Mouse (Mus musculus): ENCODE data around the gene Tmem98. TPM values are rescaled to one million over a fixed set of nuclear protein-coding genes. Genes with fewer than 3 reads are reported as not detected.

Gene Tmem98
- polyA plus RNA-seq, 1 experiment from 2014 or later = 132 TPM

DNA sequence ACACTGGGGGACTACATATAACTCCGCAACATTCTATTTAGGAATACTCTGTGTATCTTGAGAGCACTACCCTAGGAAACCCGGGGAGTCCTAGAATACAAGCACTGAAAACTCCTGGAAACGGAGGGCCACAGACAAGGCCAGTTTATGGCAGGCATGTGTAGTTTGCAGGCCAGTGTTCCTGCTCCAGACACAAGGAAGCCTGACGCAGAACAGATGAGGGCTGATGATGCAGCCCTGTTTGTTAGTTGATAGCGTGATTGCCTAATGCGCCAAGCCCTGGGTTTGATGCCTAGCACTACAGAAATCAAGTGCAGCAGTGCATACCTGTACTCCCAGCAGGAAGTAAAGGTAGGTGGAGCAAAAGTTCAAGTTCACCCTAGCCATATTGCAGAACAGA, 31.8 kb upstream of the Tmem98 start:
- Histone ChIP-seq H3K9me3 (no peaks in the 10 kb centered on the region), H3K27ac (no peak overlapping the region), H3K4me1 (peaks cover 14% of the 10 kb centered on the region), H3K9ac (no peak overlapping the region), H3K4me2 (peak overlapping the region; percentile 26), H3K27me3 (no peaks in the 10 kb centered on the region), H3K36me3 (no peaks in the 10 kb centered on the region), H3K4me3 (no peak overlapping the region; the same call in 1 of the 2 replicates)
- 72% methylated on average over 6 of the region's 6 CpGs for WGBS
- ATAC-seq (ENCODE audit: borderline replicate concordance, extremely low read depth, low FRiP score, low TSS enrichment) = no peak

GRCm38 (mm10) chr11:80778916-80779526, 31.0 kb upstream of the Tmem98 start:
- Histone ChIP-seq H3K9me3 (no peaks in the 10 kb centered on the region), H3K27me3 (no peaks in the 10 kb centered on the region), H3K9ac (peak overlapping the region; percentile 65), H3K36me3 (no peaks in the 10 kb centered on the region), H3K4me3 (peak overlapping the region; percentile 73), H3K4me2 (peak overlapping the region; percentile 73), H3K4me1 (peaks cover 10% of the 10 kb centered on the region; the same call in 1 of the 2 replicates), H3K27ac (peak overlapping the region; percentile 91; the same call in 1 of the 2 replicates)
- WGBS = 2% methylated on average over 18 of the region's 18 CpGs
- ATAC-seq (ENCODE audit: borderline replicate concordance, extremely low read depth, low FRiP score, low TSS enrichment) = 0 out of 2 replicates have a peak, but pooled peaks have one; percentile 36

DNA sequence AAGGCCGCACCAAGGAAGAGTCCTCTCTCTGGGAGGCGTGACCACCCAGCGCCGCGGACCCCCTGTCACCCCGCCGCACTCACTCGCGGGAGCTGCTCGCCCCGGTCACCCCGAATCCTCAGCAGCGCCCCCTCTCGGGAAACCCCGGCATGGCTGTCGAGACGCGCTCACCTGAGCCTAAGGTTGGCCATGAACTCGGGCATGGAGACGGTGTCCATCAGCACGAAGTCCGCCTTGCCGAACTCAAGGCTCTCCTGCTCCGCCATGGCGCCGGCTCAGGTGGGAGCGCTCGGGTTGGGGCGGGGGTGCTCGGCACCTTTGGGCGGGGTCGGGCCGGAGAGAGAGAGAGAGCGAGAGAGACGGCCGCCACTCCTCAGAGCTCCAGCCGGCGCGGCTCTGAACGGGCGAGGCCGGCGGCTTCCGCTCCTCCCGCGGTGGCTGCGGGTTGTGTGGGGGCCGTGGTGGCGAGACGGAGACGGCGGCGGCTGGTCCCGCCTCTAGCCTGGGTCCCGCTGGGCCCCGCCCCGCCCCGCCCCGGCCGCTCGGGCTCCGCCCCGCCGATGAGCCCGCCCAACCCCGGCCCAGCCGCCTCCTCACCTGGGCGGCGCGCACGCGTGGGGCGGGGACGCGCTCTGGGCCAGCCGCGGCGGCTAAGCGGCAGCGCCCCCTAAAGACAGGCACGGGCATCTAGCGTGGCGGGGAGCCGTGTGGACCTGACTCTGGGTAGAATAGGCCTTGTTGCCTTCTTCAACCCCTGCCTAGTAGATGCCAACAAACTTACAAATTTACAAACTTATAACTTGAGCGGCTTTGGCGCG, 30.2 kb upstream of the Tmem98 start, which contains the start of gene Myo1d:
TSS of gene Myo1d (minus strand) at position 499 of the 818 bp plus-strand sequence.
- ATAC-seq (ENCODE audit: borderline replicate concordance, extremely low read depth, low FRiP score, low TSS enrichment) = peak; percentile 97
- WGBS = under 1% methylated on average over 59 of the region's 87 CpGs
- peak within 1 kb of the TSS; percentile 91 for H3K27ac ChIP-seq

DNA sequence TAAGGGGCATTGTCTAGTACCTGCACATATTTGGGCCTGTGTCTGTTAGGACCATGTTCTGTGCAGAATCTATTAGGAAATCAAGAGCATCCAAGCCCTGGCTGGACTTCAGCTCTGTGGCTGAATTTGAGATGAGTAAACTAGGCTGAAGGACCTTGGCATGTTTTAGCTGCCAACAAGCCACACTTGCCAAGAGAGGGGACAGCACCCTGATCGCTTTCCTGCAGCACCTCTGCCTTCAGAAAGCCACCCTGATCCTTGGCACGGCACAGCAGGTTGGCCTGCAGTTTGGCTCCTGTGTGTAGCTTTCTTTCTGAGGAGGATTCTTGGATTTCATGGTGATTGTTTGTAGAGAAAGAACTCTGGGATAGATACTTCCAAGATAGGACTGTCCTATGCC, 28.4 kb upstream of the Tmem98 start:
- H3K4me3 ChIP-seq = no peak overlapping the region
- 87% methylated on average over 2 of the region's 2 CpGs for WGBS
- no peaks in the 10 kb centered on the region for H3K36me3 ChIP-seq
- no peak overlapping the region for H3K4me2 ChIP-seq
- H3K4me1 ChIP-seq = peaks cover 9% of the 10 kb centered on the region; the same call in 1 of the 2 replicates
- no peaks in the 10 kb centered on the region for H3K9me3 ChIP-seq
- no peak for ATAC-seq (ENCODE audit: borderline replicate concordance, extremely low read depth, low FRiP score, low TSS enrichment)
- H3K27me3 ChIP-seq = no peaks in the 10 kb centered on the region
- H3K27ac ChIP-seq = no peak overlapping the region
- no peak overlapping the region for H3K9ac ChIP-seq

More for the DNA sequence above, 30.2 kb upstream of the Tmem98 start, which contains the start of gene Myo1d:
- Histone ChIP-seq H3K9me3 (no peaks in the 10 kb centered on the region), H3K4me3 (peak within 1 kb of the TSS; percentile 73), H3K27me3 (no peaks in the 10 kb centered on the region), H3K9ac (peak within 1 kb of the TSS; percentile 65), H3K4me1 (peaks cover 10% of the 10 kb centered on the region; the same call in 1 of the 2 replicates), H3K4me2 (peak within 1 kb of the TSS; percentile 73), H3K36me3 (no peaks in the 10 kb centered on the region)

DNA sequence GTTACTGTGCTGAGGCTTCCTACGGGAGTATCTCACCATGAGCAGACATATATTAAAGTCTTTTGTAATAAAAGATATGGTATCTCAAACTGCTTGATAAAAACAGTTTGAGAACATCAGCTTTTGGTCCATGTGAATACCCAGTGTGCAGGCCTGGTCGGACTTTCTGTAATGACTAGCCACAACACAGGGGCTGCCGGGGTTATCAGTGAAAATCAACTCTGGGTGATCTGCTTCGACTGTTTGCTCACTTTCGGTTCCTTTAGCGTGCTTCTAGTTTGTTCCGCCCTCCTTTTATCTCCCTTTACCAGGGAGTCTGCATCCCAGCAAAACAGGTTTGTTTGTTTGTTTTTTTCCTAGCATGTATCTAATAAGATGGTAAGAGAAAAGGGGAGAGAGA, 26.5 kb upstream of the Tmem98 start:
- no peaks in the 10 kb centered on the region for H3K9me3 ChIP-seq
- H3K27me3 ChIP-seq = no peaks in the 10 kb centered on the region
- no peak for ATAC-seq (ENCODE audit: borderline replicate concordance, extremely low read depth, low FRiP score, low TSS enrichment)
- no peak overlapping the region for H3K9ac ChIP-seq
- no peak overlapping the region for H3K27ac ChIP-seq
- peaks cover 9% of the 10 kb centered on the region; the same call in 1 of the 2 replicates for H3K4me1 ChIP-seq
- 39% methylated on average over 7 of the region's 7 CpGs for WGBS
- no peak overlapping the region for H3K4me2 ChIP-seq
- H3K4me3 ChIP-seq = no peak overlapping the region
- no peaks in the 10 kb centered on the region for H3K36me3 ChIP-seq

- no peaks in the 10 kb centered on the region for H3K36me3 ChIP-seq
- H3K9me3 ChIP-seq = no peaks in the 10 kb centered on the region
- no peak overlapping the region for H3K4me2 ChIP-seq
- peak overlapping the region; percentile 73 for H3K27ac ChIP-seq
- no peak for ATAC-seq (ENCODE audit: borderline replicate concordance, extremely low read depth, low FRiP score, low TSS enrichment)
- H3K4me1 ChIP-seq = peaks cover 3% of the 10 kb centered on the region; the same call in 1 of the 2 replicates
- H3K4me3 ChIP-seq = no peak overlapping the region
- 18% methylated on average over 3 of the region's 3 CpGs for WGBS
- no peak overlapping the region for H3K9ac ChIP-seq
- no peaks in the 10 kb centered on the region for H3K27me3 ChIP-seq
Observed at GRCm38 (mm10) chr11:80784294-80784743, 25.7 kb upstream of the Tmem98 start.

DNA sequence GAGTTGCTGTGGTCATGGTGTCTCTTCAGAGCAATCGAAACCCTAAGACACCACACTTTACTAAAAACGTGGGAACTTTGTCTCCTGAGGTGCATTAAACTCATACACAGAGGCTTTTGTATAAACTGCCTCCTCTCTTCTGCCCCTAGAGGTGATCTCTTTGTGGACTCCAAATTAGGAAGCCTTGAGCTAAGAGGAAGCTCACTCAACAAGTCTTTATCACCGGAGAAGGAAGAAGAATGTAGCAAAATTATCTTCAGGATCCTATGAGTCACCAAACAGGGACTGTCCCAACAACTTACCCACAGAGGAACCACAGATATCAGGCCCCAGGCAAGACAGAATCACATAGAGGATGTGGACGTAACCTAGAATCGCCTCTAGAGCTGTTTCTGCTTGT, 24.3 kb upstream of the Tmem98 start:
- 85% methylated on average over 5 of the region's 5 CpGs for WGBS
- no peak for ATAC-seq (ENCODE audit: borderline replicate concordance, extremely low read depth, low FRiP score, low TSS enrichment)
- Histone ChIP-seq H3K9ac (no peak overlapping the region), H3K36me3 (no peaks in the 10 kb centered on the region), H3K27ac (no peak overlapping the region), H3K4me3 (no peak overlapping the region), H3K4me2 (no peak overlapping the region), H3K4me1 (peaks cover 3% of the 10 kb centered on the region; the same call in 1 of the 2 replicates), H3K9me3 (no peaks in the 10 kb centered on the region), H3K27me3 (no peaks in the 10 kb centered on the region)

GRCm38 (mm10) chr11:80789647-80790240, 20.2 kb upstream of the Tmem98 start:
- H3K4me3 ChIP-seq = no peak overlapping the region
- no peak overlapping the region for H3K27ac ChIP-seq
- no peaks in the 10 kb centered on the region for H3K27me3 ChIP-seq
- no peaks in the 10 kb centered on the region for H3K9me3 ChIP-seq
- H3K9ac ChIP-seq = no peak overlapping the region
- whole genome bisulfite sequencing = 47% methylated on average over 7 of the region's 7 CpGs
- H3K36me3 ChIP-seq = no peaks in the 10 kb centered on the region
- no peak overlapping the region for H3K4me2 ChIP-seq
- no peak for ATAC-seq (ENCODE audit: borderline replicate concordance, extremely low read depth, low FRiP score, low TSS enrichment)
- H3K4me1 ChIP-seq = no peaks in the 10 kb centered on the region

- Histone ChIP-seq H3K27me3 (no peaks in the 10 kb centered on the region), H3K9me3 (no peaks in the 10 kb centered on the region), H3K4me1 (peaks cover 2% of the 10 kb centered on the region; the same call in 1 of the 2 replicates), H3K27ac (no peak overlapping the region), H3K4me2 (no peak overlapping the region), H3K9ac (no peak overlapping the region), H3K4me3 (no peak overlapping the region), H3K36me3 (no peaks in the 10 kb centered on the region)
- 67% methylated on average over 3 of the region's 3 CpGs for WGBS
- ATAC-seq (ENCODE audit: borderline replicate concordance, extremely low read depth, low FRiP score, low TSS enrichment) = no peak
Observed at GRCm38 (mm10) chr11:80790413-80790812, 19.6 kb upstream of the Tmem98 start.

DNA sequence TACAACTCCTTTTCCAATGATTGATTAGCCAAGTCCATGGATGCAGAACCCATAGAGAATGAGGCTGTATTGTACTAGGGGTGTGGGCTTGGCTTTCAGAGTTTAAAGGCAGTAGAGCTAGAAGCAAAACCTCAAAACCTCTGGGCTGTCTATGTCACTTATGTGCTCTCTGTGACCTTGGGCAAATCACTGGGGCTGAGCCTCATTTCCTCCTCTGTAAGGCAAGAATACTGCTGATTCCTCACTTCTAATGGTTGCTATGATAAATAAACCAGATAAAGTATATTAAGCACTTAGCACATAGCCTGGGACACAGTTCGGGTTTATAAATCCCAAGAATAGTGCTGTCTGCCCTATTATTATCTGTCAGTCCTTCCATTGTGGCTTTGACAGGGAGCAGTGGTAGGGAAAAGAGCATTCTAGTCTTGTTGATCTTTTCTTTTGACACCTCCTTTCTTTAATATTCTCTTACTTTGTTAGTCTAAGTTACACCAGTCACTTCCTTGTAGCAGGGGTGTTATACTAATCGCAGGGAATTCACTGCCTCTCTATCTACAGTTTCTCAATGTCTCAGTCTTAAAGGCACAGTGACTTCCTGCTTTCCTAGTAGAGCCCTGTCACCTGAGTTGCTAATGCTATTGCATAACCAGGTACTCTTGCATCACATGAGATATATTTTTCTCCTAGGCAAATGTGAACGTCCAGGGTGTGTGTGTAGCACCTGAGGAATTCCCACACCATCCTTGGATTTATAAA, 18.1 kb upstream of the Tmem98 start:
- H3K4me2 ChIP-seq = no peak overlapping the region

DNA sequence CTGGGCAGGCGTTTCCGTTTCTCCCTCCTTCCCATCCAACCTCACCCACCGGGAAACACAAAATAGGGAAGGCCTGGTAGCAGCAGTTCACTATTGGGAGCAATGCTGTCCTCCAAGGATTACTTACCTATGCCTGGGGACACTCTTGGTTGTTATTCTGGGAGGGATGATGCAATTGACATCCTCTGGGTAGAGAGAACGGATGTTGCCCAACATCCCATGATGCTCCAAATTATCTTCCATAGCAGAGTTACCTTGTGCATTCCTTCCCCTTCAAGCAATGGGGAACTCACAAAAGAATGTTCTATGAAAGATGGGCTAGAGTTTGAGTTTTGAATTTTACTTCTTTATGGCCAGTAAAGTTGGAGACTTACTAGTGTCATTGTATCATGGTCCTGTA, 16.6 kb upstream of the Tmem98 start:
- Histone ChIP-seq H3K4me2 (no peak overlapping the region), H3K27ac (no peak overlapping the region), H3K4me3 (no peak overlapping the region), H3K27me3 (no peaks in the 10 kb centered on the region), H3K4me1 (peaks cover 7% of the 10 kb centered on the region; the same call in 1 of the 2 replicates), H3K9ac (no peak overlapping the region), H3K36me3 (no peaks in the 10 kb centered on the region), H3K9me3 (no peaks in the 10 kb centered on the region)
- WGBS = 85% methylated on average over 4 of the region's 4 CpGs
- no peak for ATAC-seq (ENCODE audit: borderline replicate concordance, extremely low read depth, low FRiP score, low TSS enrichment)

More for the DNA sequence above, 18.1 kb upstream of the Tmem98 start:
- H3K9me3 ChIP-seq = no peaks in the 10 kb centered on the region
- H3K4me1 ChIP-seq = peaks cover 7% of the 10 kb centered on the region; the same call in 1 of the 2 replicates
- H3K36me3 ChIP-seq = no peaks in the 10 kb centered on the region
- no peak overlapping the region for H3K9ac ChIP-seq
- no peak overlapping the region for H3K27ac ChIP-seq
- H3K4me3 ChIP-seq = no peak overlapping the region
- no peaks in the 10 kb centered on the region for H3K27me3 ChIP-seq
- 36% methylated on average over 3 of the region's 3 CpGs for WGBS
- ATAC-seq (ENCODE audit: borderline replicate concordance, extremely low read depth, low FRiP score, low TSS enrichment) = no peak

Measured in lung, embryonic 15.5 days (tissue).